ENCODE assay signal across 8 mouse cellular contexts in genomic region chr9:15306398-15307119, GRCm38 (mm10). TPM values are rescaled to one million over a fixed set of nuclear protein-coding genes. Genes with fewer than 3 reads are reported as not detected.
A peak's percentile ranks its signal among the peaks of the same experiment; 100 is the strongest.
DNase-seq lines count a peak whose midpoint lies in the region; ATAC-seq and TF ChIP-seq lines count a peak whose summit lies in the region.

Gene 4931406C07Rik (minus strand): TSS chr9:15306448.

- H3K79me3 ChIP-seq in C2C12 (ENCODE audit: low read depth): peaks cover 50% of the 10 kb centered on the region

- no peak for TF ChIP-seq CTCF in C2C12 (IDR thresholded peaks at IDR 0.05; ENCODE audit: control insufficient read depth, insufficient read depth, insufficient read length)
- TF ChIP-seq CTCF in bone marrow, adult 2 months (IDR thresholded peaks at IDR 0.05; ENCODE audit: control insufficient read depth, insufficient read depth, low read length): no peak

- no peaks in the 10 kb centered on the region for H3K9me3 ChIP-seq in heart, embryonic 11.5 days (replicated peaks; ENCODE audit: control insufficient read depth, low read length)
- H3K9me3 ChIP-seq in neural tube, embryonic 12.5 days: no peaks in the 10 kb centered on the region

- H3ac ChIP-seq in C2C12 (ENCODE audit: control insufficient read depth, insufficient read length, low read depth): peak within 1 kb of the TSS; percentile 80

- intact Hi-C loops in left cerebral cortex, postnatal 14 days (cut with DNase I): no loop called here

- TF ChIP-seq POLR2A in bone marrow, adult 2 months (IDR thresholded peaks at IDR 0.05; ENCODE audit: borderline replicate concordance, control insufficient read depth, low read depth, low read length): no peak; the same call in 1 of the 2 replicates

- no peak for DNase-seq in gastrocnemius, postnatal 4 days (ENCODE audit: low spot score in 2 of 2)
- DNase-seq in gastrocnemius, postnatal 25 days: no peak
- DNase-seq in left cerebral cortex, postnatal 14 days (ENCODE audit: low spot score in 2 of 2): peak in 1 of 2 experiments; percentile 41
- DNase-seq in thymus, postnatal 36 days: no peak

- under 1% methylated on average over 35 of the region's 35 CpGs for WGBS in bone marrow, adult 2 months
- WGBS in heart, embryonic 11.5 days (ENCODE audit: insufficient replicate concordance): under 1% methylated on average over 35 of the region's 35 CpGs
- WGBS in neural tube, embryonic 12.5 days: under 1% methylated on average over 35 of the region's 35 CpGs

- peak within 1 kb of the TSS; percentile 83 for H3K4me2 ChIP-seq in heart, embryonic 11.5 days
- peak within 1 kb of the TSS; percentile 82 for H3K4me2 ChIP-seq in neural tube, embryonic 12.5 days (replicated peaks)

- H3K79me2 ChIP-seq in C2C12 (ENCODE audit: control insufficient read depth, insufficient read depth): peaks cover 62% of the 10 kb centered on the region

- peak; percentile 69; the same call in 1 of the 2 replicates for ATAC-seq in heart, embryonic 11.5 days (replicated peaks; ENCODE audit: insufficient number of reproducible peaks, low FRiP score, low TSS enrichment)
- peak; percentile 89 for ATAC-seq in neural tube, embryonic 12.5 days (ENCODE audit: low FRiP score, low read depth)

- H3K9ac ChIP-seq in heart, embryonic 11.5 days (ENCODE audit: low read depth, low read length): peak within 1 kb of the TSS; percentile 99
- H3K9ac ChIP-seq in neural tube, embryonic 12.5 days: peak within 1 kb of the TSS; percentile 95

- peak within 1 kb of the TSS; percentile 87 for H3K27ac ChIP-seq in bone marrow, adult 2 months (ENCODE audit: control insufficient read depth, insufficient read depth, low read depth, low read length, poor library complexity)
- H3K27ac ChIP-seq in heart, embryonic 11.5 days (ENCODE audit: low read depth, low read length): peak within 1 kb of the TSS; percentile 96
- H3K27ac ChIP-seq in neural tube, embryonic 12.5 days: peak within 1 kb of the TSS; percentile 75

- peaks cover 50% of the 10 kb centered on the region for H3K36me3 ChIP-seq in C2C12 (ENCODE audit: control insufficient read depth, insufficient read depth)
- H3K36me3 ChIP-seq in heart, embryonic 11.5 days (ENCODE audit: control insufficient read depth, insufficient read depth, low read length): peaks cover 17% of the 10 kb centered on the region
- peaks cover 26% of the 10 kb centered on the region for H3K36me3 ChIP-seq in neural tube, embryonic 12.5 days

- H3K4me3 ChIP-seq in C2C12 (ENCODE audit: insufficient read depth, poor library complexity, severe bottlenecking): peak within 1 kb of the TSS; percentile 84
- H3K4me3 ChIP-seq in bone marrow, adult 2 months (replicated peaks; ENCODE audit: control insufficient read depth, low read depth, low read length): peak within 1 kb of the TSS; percentile 89
- H3K4me3 ChIP-seq in heart, embryonic 11.5 days (ENCODE audit: low read depth, low read length): peak within 1 kb of the TSS; percentile 90
- peak within 1 kb of the TSS; percentile 82 for H3K4me3 ChIP-seq in neural tube, embryonic 12.5 days

- H3K4me1 ChIP-seq in bone marrow, adult 2 months (ENCODE audit: control insufficient read depth, insufficient read depth, low read length): peaks cover 1% of the 10 kb centered on the region; the same call in 1 of the 2 replicates
- H3K4me1 ChIP-seq in heart, embryonic 11.5 days (ENCODE audit: control insufficient read depth, insufficient read depth, low read length): peaks cover 11% of the 10 kb centered on the region
- peaks cover 20% of the 10 kb centered on the region for H3K4me1 ChIP-seq in neural tube, embryonic 12.5 days

- no peaks in the 10 kb centered on the region for H3K27me3 ChIP-seq in C2C12 (ENCODE audit: control insufficient read depth, insufficient read depth, insufficient read length)
- H3K27me3 ChIP-seq in heart, embryonic 11.5 days (ENCODE audit: control insufficient read depth, insufficient read depth, low read length): no peaks in the 10 kb centered on the region
- H3K27me3 ChIP-seq in neural tube, embryonic 12.5 days (replicated peaks): no peaks in the 10 kb centered on the region

TF ChIP-seq in C2C12, 6 proteins besides CTCF, POLR2A, EP300 and RAD21:
- TF ChIP-seq MAX (IDR thresholded peaks at IDR 0.05): peak; percentile 75
- no peak for TF ChIP-seq FOSL1 (IDR thresholded peaks at IDR 0.05; ENCODE audit: insufficient read depth, low read length, poor library complexity, severe bottlenecking)
- peak; percentile 32 for TF ChIP-seq USF1 (IDR thresholded peaks at IDR 0.05; ENCODE audit: low read depth)

RNA-seq across cellular contexts. Expression of gene 4931406C07Rik, which starts in this region (rescaled TPM):
- 10 to 100 TPM; 19.5 to 20.6 TPM for total RNA-seq in gastrocnemius, postnatal 4 days (2021)
- total RNA-seq in gastrocnemius, postnatal 25 days (2021): 1 to 10 TPM; 2.5 to 7.3 TPM
- polyA plus RNA-seq in C2C12 (2012; fragmentation: generic; extraction: Trizol): 7.3 TPM
- 6.7 and 14.5 TPM in 2 replicates for polyA plus RNA-seq in bone marrow, adult 2 months (2011; ENCODE audit: insufficient read depth, insufficient read length, low replicate concordance, missing spikeins)
- polyA plus RNA-seq in heart, embryonic 11.5 days (2014; fragmentation: Nextera tagmentation; extraction: Ambion mirVana): 3.2 and 6.4 TPM in 2 replicates
- 10 to 100 TPM; 22.2 to 22.4 TPM for total RNA-seq in left cerebral cortex, postnatal 14 days (2021)
- polyA plus RNA-seq in neural tube, embryonic 12.5 days (2016; fragmentation: Nextera tagmentation; extraction: Ambion mirVana): 9.8 and 11.2 TPM in 2 replicates
